Mouse (Mus musculus): ENCODE measurements around the gene Rhd. TPM values are rescaled to one million over a fixed set of nuclear protein-coding genes. Genes with fewer than 3 reads are reported as not detected.
A peak's percentile ranks its signal among the peaks of the same experiment; 100 is the strongest.

Rhd gene
- polyA plus RNA-seq, 1 experiment from 2014 or later = 587 TPM

- Histone ChIP-seq H3K27ac (replicated peaks) (no peak overlapping the region), H3K9me3 (replicated peaks) (no peaks in the 10 kb centered on the region), H3K36me3 (replicated peaks) (peaks cover 21% of the 10 kb centered on the region), H3K4me1 (replicated peaks) (peaks cover 27% of the 10 kb centered on the region), H3K9ac (no peak overlapping the region), H3K4me2 (no peak overlapping the region), H3K27me3 (no peaks in the 10 kb centered on the region), H3K4me3 (replicated peaks) (no peak overlapping the region)
- no peak for ATAC-seq (ENCODE audit: insufficient read depth)
- WGBS (ENCODE audit: insufficient replicate concordance) = 73% methylated on average over 1 of the region's 1 CpGs
Observed at GRCm38 (mm10) chr4:134840231-134840630, 24.1 kb upstream of the Rhd start.

DNA sequence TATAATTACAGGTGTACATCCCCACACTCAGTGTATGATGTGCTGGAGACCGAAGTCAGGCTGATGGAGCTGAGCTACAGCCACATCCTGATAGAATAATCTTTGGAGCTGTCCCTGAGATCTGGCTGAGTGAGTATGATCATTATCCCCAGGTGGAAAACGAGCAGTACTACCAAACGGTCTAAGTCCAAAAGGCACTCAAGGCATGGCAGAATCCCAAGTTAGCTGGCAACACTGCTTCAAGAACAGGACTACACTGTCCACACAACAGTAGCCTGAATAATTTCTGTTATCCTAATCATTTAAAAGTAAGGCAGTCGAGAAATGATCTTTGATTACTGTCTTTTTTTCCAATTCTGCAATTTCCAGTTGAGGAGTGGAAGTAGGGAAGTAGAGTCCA is 20.8 kb upstream of the Rhd start:
- no peak overlapping the region for H3K4me2 ChIP-seq
- H3K36me3 ChIP-seq (replicated peaks) = peaks cover 11% of the 10 kb centered on the region; the same call in 1 of the 2 replicates
- peaks cover 49% of the 10 kb centered on the region for H3K4me1 ChIP-seq (replicated peaks)
- no peak overlapping the region for H3K9ac ChIP-seq
- ATAC-seq (ENCODE audit: insufficient read depth) = no peak
- H3K4me3 ChIP-seq (replicated peaks) = no peak overlapping the region
- no peaks in the 10 kb centered on the region for H3K27me3 ChIP-seq
- H3K27ac ChIP-seq (replicated peaks) = no peak overlapping the region
- WGBS (ENCODE audit: insufficient replicate concordance) = 75% methylated on average over 4 of the region's 4 CpGs
- H3K9me3 ChIP-seq (replicated peaks) = no peaks in the 10 kb centered on the region

DNA sequence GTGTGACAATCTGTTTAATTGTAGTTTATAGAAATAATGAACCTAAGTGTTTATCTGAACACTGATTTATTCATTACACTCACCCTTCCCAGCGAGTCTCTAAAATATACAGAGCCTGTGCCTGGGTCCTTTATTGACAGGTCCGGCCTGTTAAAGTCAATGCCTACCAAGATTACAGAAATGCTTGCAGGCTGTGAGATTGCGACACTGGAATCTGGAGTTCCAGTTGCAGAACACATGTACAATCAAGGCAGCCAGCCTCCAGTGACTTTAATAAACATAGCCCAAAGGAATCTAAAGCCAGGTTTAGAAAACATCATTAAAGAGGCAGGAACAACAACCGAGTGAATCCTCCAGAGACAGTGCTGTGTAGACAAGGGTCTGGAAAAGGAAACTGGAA is 16.7 kb upstream of the Rhd start:
- Histone ChIP-seq H3K4me1 (replicated peaks) (peaks cover 62% of the 10 kb centered on the region), H3K9me3 (replicated peaks) (no peaks in the 10 kb centered on the region), H3K36me3 (replicated peaks) (0 out of 2 replicates have a peak, but pooled peaks cover 3% of the 10 kb centered on the region), H3K4me3 (replicated peaks) (no peak overlapping the region), H3K27ac (replicated peaks) (peak overlapping the region; percentile 19; the same call in 1 of the 2 replicates), H3K9ac (no peak overlapping the region), H3K4me2 (no peak overlapping the region), H3K27me3 (no peaks in the 10 kb centered on the region)
- no peak for ATAC-seq (ENCODE audit: insufficient read depth)
- 66% methylated on average over 4 of the region's 4 CpGs for WGBS (ENCODE audit: insufficient replicate concordance)

- no peak for ATAC-seq (ENCODE audit: insufficient read depth)
- Histone ChIP-seq H3K4me3 (replicated peaks) (no peak overlapping the region), H3K4me2 (peak overlapping the region; percentile 86), H3K27me3 (0 out of 2 replicates have a peak, but pooled peaks cover 4% of the 10 kb centered on the region), H3K9me3 (replicated peaks) (no peaks in the 10 kb centered on the region), H3K27ac (replicated peaks) (peak overlapping the region; percentile 93; the same call in 1 of the 2 replicates), H3K36me3 (replicated peaks) (0 out of 2 replicates have a peak, but pooled peaks cover 3% of the 10 kb centered on the region), H3K9ac (no peak overlapping the region), H3K4me1 (replicated peaks) (peaks cover 64% of the 10 kb centered on the region)
- 85% methylated on average over 4 of the region's 4 CpGs for WGBS (ENCODE audit: insufficient replicate concordance)
Observed at GRCm38 (mm10) chr4:134850551-134850950, 13.8 kb upstream of the Rhd start.

- H3K4me2 ChIP-seq = peak overlapping the region; percentile 86
- peak overlapping the region; percentile 93; the same call in 1 of the 2 replicates for H3K27ac ChIP-seq (replicated peaks)
- WGBS (ENCODE audit: insufficient replicate concordance) = 65% methylated on average over 2 of the region's 2 CpGs
- H3K4me1 ChIP-seq (replicated peaks) = peaks cover 65% of the 10 kb centered on the region
- no peak for ATAC-seq (ENCODE audit: insufficient read depth)
- peak overlapping the region; percentile 96 for H3K4me3 ChIP-seq (replicated peaks)
- no peaks in the 10 kb centered on the region for H3K9me3 ChIP-seq (replicated peaks)
- 0 out of 2 replicates have a peak, but pooled peaks cover 3% of the 10 kb centered on the region for H3K36me3 ChIP-seq (replicated peaks)
- H3K27me3 ChIP-seq = 0 out of 2 replicates have a peak, but pooled peaks cover 11% of the 10 kb centered on the region
- H3K9ac ChIP-seq = peak overlapping the region; percentile 98
Observed at GRCm38 (mm10) chr4:134851236-134851635, 13.1 kb upstream of the Rhd start.

GRCm38 (mm10) chr4:134851876-134852275 is 12.5 kb upstream of the Rhd start:
- H3K27ac ChIP-seq (replicated peaks) = peak overlapping the region; percentile 93
- peak overlapping the region; percentile 86 for H3K4me2 ChIP-seq
- H3K4me3 ChIP-seq (replicated peaks) = peak overlapping the region; percentile 96
- peaks cover 66% of the 10 kb centered on the region for H3K4me1 ChIP-seq (replicated peaks)
- 0 out of 2 replicates have a peak, but pooled peaks cover 3% of the 10 kb centered on the region for H3K36me3 ChIP-seq (replicated peaks)
- H3K9ac ChIP-seq = peak overlapping the region; percentile 98
- WGBS (ENCODE audit: insufficient replicate concordance) = 15% methylated on average over 14 of the region's 14 CpGs
- H3K9me3 ChIP-seq (replicated peaks) = no peaks in the 10 kb centered on the region
- no peak for ATAC-seq (ENCODE audit: insufficient read depth)
- 0 out of 2 replicates have a peak, but pooled peaks cover 17% of the 10 kb centered on the region for H3K27me3 ChIP-seq

- H3K36me3 ChIP-seq (replicated peaks) = 0 out of 2 replicates have a peak, but pooled peaks cover 3% of the 10 kb centered on the region
- peak overlapping the region; percentile 93 for H3K27ac ChIP-seq (replicated peaks)
- peak; percentile 50 for ATAC-seq (ENCODE audit: insufficient read depth)
- H3K4me2 ChIP-seq = peak overlapping the region; percentile 86
- H3K4me3 ChIP-seq (replicated peaks) = peak overlapping the region; percentile 96
- no peaks in the 10 kb centered on the region for H3K9me3 ChIP-seq (replicated peaks)
- under 1% methylated on average over 100 of the region's 106 CpGs for WGBS (ENCODE audit: insufficient replicate concordance)
- H3K9ac ChIP-seq = peak overlapping the region; percentile 98
- H3K27me3 ChIP-seq = 0 out of 2 replicates have a peak, but pooled peaks cover 18% of the 10 kb centered on the region
- H3K4me1 ChIP-seq (replicated peaks) = peaks cover 61% of the 10 kb centered on the region
Observed at GRCm38 (mm10) chr4:134852438-134853255, 11.7 kb upstream of the Rhd start.

DNA sequence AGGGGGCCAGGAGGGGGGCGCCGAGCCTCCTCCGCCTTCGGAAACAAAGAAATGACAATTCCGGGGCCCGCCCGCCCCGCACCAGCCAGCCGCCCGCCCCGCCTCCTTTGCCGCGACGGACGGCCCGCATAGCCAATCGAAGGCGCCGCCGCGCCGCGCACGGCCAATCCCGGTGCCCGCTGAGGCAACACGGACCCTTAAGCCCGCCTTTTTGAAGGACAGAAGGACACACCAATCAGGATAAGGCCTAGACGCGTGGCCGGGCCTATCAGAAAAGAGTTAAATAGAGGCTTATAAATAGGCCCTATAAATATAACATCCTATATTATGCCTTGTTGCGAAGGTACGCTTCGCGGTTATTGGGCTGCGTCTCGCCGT is 11.1 kb upstream of the Rhd start, which contains the start of gene Maco1:
Gene Maco1 (minus strand): TSS at position 87 of the 378 bp plus-strand sequence.
- ATAC-seq (ENCODE audit: insufficient read depth) = peak; percentile 92

GRCm38 (mm10) chr4:134853637-134854485 is 10.5 kb upstream of the Rhd start:
- under 1% methylated on average over 91 of the region's 91 CpGs for WGBS (ENCODE audit: insufficient replicate concordance)
- peak; percentile 90 for ATAC-seq (ENCODE audit: insufficient read depth)
- H3K4me1 ChIP-seq (replicated peaks) = peaks cover 52% of the 10 kb centered on the region

More for the DNA sequence above, 11.1 kb upstream of the Rhd start, which contains the start of gene Maco1:
- Histone ChIP-seq H3K4me1 (replicated peaks) (peaks cover 55% of the 10 kb centered on the region), H3K36me3 (replicated peaks) (0 out of 2 replicates have a peak, but pooled peaks cover 3% of the 10 kb centered on the region), H3K4me2 (peak within 1 kb of the TSS; percentile 95), H3K9me3 (replicated peaks) (no peaks in the 10 kb centered on the region), H3K9ac (peak within 1 kb of the TSS; percentile 98), H3K4me3 (replicated peaks) (peak within 1 kb of the TSS; percentile 96), H3K27me3 (0 out of 2 replicates have a peak, but pooled peaks cover 18% of the 10 kb centered on the region), H3K27ac (replicated peaks) (peak within 1 kb of the TSS; percentile 95)
- under 1% methylated on average over 34 of the region's 38 CpGs for WGBS (ENCODE audit: insufficient replicate concordance)

DNA sequence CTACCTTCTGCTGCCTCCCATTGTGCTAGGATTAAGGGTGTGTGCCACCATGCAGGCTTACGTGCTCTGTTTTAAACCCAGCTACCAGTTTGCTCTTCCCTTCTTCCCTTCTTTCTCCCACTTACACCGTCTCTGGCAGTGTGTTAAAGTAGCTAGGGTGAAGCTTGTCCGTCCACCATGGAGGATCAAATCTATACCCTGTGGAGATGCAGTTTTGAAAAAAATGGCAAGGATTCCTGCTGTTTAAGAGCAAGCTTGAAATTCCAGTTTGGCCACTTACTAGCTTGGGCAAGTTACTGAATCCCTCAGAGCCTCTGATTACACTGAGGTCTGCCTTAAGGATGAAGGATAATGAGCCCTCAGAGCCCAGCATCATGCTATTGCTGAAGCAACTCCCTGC is 9.0 kb upstream of the Rhd start:
- H3K27me3 ChIP-seq = 0 out of 2 replicates have a peak, but pooled peaks cover 18% of the 10 kb centered on the region
- H3K4me2 ChIP-seq = no peak overlapping the region
- peaks cover 51% of the 10 kb centered on the region for H3K4me1 ChIP-seq (replicated peaks)
- H3K4me3 ChIP-seq (replicated peaks) = no peak overlapping the region
- H3K36me3 ChIP-seq (replicated peaks) = no peaks in the 10 kb centered on the region
- WGBS (ENCODE audit: insufficient replicate concordance) = 78% methylated on average over 3 of the region's 3 CpGs
- H3K9ac ChIP-seq = no peak overlapping the region
- H3K9me3 ChIP-seq (replicated peaks) = no peaks in the 10 kb centered on the region
- no peak for ATAC-seq (ENCODE audit: insufficient read depth)
- H3K27ac ChIP-seq (replicated peaks) = no peak overlapping the region

More at GRCm38 (mm10) chr4:134853637-134854485, 10.5 kb upstream of the Rhd start:
- Histone ChIP-seq H3K9me3 (replicated peaks) (no peaks in the 10 kb centered on the region), H3K4me2 (peak overlapping the region; percentile 95), H3K27ac (replicated peaks) (peak overlapping the region; percentile 95), H3K36me3 (replicated peaks) (0 out of 2 replicates have a peak, but pooled peaks cover 3% of the 10 kb centered on the region), H3K27me3 (0 out of 2 replicates have a peak, but pooled peaks cover 18% of the 10 kb centered on the region), H3K9ac (peak overlapping the region; percentile 78), H3K4me3 (replicated peaks) (peak overlapping the region; percentile 96)
